In genomic region chrX:16767453-16767852, GRCm38 (mm10) we compare ENCODE assay signal across 30 mouse cellular contexts.
"Had no signal": no experiment of that assay in that cellular context is flagged by ENCODE, and none has a peak within 500 bp of the region (broad histone marks: within the 10 kb centered on the region; RNA-seq: fewer than 3 reads in every experiment).

No protein-coding gene starts in this region.

- H3K36me3 ChIP-seq: limb, embryonic 10.5 days; limb, embryonic 12.5 days; limb, embryonic 13.5 days; limb, embryonic 15.5 days; liver, embryonic 12.5 days; liver, embryonic 13.5 days; liver, embryonic 15.5 days; lung, embryonic 15.5 days; midbrain, embryonic 10.5 days; midbrain, embryonic 12.5 days; midbrain, embryonic 13.5 days; midbrain, embryonic 15.5 days; neural tube, embryonic 12.5 days had no signal

- H3K4me1 ChIP-seq: limb, embryonic 10.5 days; limb, embryonic 12.5 days; limb, embryonic 13.5 days; limb, embryonic 15.5 days; liver, embryonic 12.5 days; liver, embryonic 13.5 days; liver, embryonic 15.5 days; lung, embryonic 15.5 days; megakaryocyte, embryonic 14.5 days; midbrain, embryonic 10.5 days; midbrain, embryonic 12.5 days; midbrain, embryonic 13.5 days; midbrain, embryonic 15.5 days; neural tube, embryonic 12.5 days had no signal

- H3K4me2 ChIP-seq: limb, embryonic 12.5 days; limb, embryonic 13.5 days; limb, embryonic 15.5 days; liver, embryonic 11.5 days; liver, embryonic 12.5 days; liver, embryonic 13.5 days; liver, embryonic 15.5 days; lung, embryonic 14.5 days; lung, embryonic 15.5 days; midbrain, embryonic 11.5 days; midbrain, embryonic 12.5 days; midbrain, embryonic 13.5 days; midbrain, embryonic 15.5 days; neural tube, embryonic 12.5 days had no signal

- H3K9ac ChIP-seq: limb, embryonic 12.5 days; limb, embryonic 13.5 days; limb, embryonic 15.5 days; liver, embryonic 12.5 days; liver, embryonic 13.5 days; liver, embryonic 14.5 days; liver, embryonic 15.5 days; liver, postnatal 0 days; lung, embryonic 14.5 days; lung, embryonic 15.5 days; midbrain, embryonic 12.5 days; midbrain, embryonic 13.5 days; midbrain, embryonic 15.5 days; neural tube, embryonic 12.5 days had no signal

- ATAC-seq: liver, embryonic 12.5 days; liver, postnatal 0 days; lung, postnatal 0 days; midbrain, embryonic 13.5 days; midbrain, embryonic 15.5 days; midbrain, embryonic 16.5 days had no signal

- H3K27ac ChIP-seq: limb, embryonic 10.5 days; limb, embryonic 12.5 days; limb, embryonic 13.5 days; limb, embryonic 15.5 days; liver, embryonic 12.5 days; liver, embryonic 13.5 days; liver, embryonic 14.5 days; liver, embryonic 15.5 days; lung, embryonic 15.5 days; macrophage; midbrain, embryonic 10.5 days; midbrain, embryonic 12.5 days; midbrain, embryonic 13.5 days; midbrain, embryonic 15.5 days; neural tube, embryonic 12.5 days had no signal

- H3K9me3 ChIP-seq: limb, embryonic 10.5 days; limb, embryonic 12.5 days; limb, embryonic 13.5 days; limb, embryonic 15.5 days; liver, embryonic 12.5 days; liver, embryonic 13.5 days; liver, embryonic 15.5 days; lung, embryonic 15.5 days; megakaryocyte, embryonic 14.5 days; midbrain, embryonic 10.5 days; midbrain, embryonic 12.5 days; midbrain, embryonic 13.5 days; midbrain, embryonic 15.5 days; neural tube, embryonic 12.5 days had no signal

- H3K4me3 ChIP-seq: limb, embryonic 10.5 days; limb, embryonic 12.5 days; limb, embryonic 13.5 days; limb, embryonic 15.5 days; liver, embryonic 12.5 days; liver, embryonic 13.5 days; liver, embryonic 15.5 days; lung, embryonic 15.5 days; megakaryocyte, embryonic 14.5 days; midbrain, embryonic 10.5 days; midbrain, embryonic 12.5 days; midbrain, embryonic 13.5 days; midbrain, embryonic 15.5 days; myocyte; neural tube, embryonic 12.5 days had no signal

- H3K27me3 ChIP-seq: limb, embryonic 12.5 days; limb, embryonic 13.5 days; limb, embryonic 15.5 days; liver, embryonic 12.5 days; liver, embryonic 13.5 days; liver, embryonic 15.5 days; lung, embryonic 15.5 days; megakaryocyte, embryonic 14.5 days; midbrain, embryonic 12.5 days; midbrain, embryonic 13.5 days; midbrain, embryonic 15.5 days; neural tube, embryonic 12.5 days had no signal

- DNase-seq: left cerebral cortex, postnatal 4 days; liver; liver, embryonic 13.5 days; liver, postnatal 0 days; lung, adult 18-20 months; lung, embryonic 14.5 days; lung, postnatal 10 days; lung, postnatal 36 days; lung, postnatal 4 days; midbrain, embryonic 14.5 days had no signal
